Mouse (Mus musculus) liver, embryonic 11.5 days (tissue): ENCODE data around the gene Pip5k1c. TPM values are rescaled to one million over a fixed set of nuclear protein-coding genes. Genes with fewer than 3 reads are reported as not detected.

Experiments used
- ATAC-seq: fragments of 200-750 bp; cut with Nextera tagmentation; replicated peaks from 2 replicates; pipeline ENCODE4 v1.8.0; 2017; ENCODE audit warnings: moderate number of reproducible peaks, mild to moderate bottlenecking, moderate TSS enrichment, moderate library complexity; ENCODE audit not compliant: low FRiP score
- DNase-seq: peaks from one replicate; pipeline ENCODE4 v3.0.0-alpha.2; 2017; ENCODE audit warnings: low spot score
- H3K27ac ChIP-seq: fragments of 300-500 bp; sonication (generic); 2 replicates; pipeline ENCODE4 v1.5.1; 2014; ENCODE audit warnings: mild to moderate bottlenecking, low read depth, low read length, control low read depth
- H3K27me3 ChIP-seq: fragments of 300-500 bp; sonication (generic); replicated peaks from 2 replicates; pipeline ENCODE4 v1.6.1; 2014; ENCODE audit warnings: low read length, mixed read lengths; ENCODE audit not compliant: control insufficient read depth, insufficient read depth
- H3K36me3 ChIP-seq: fragments of 300-500 bp; sonication (generic); 2 replicates; pipeline ENCODE4 v1.6.1; 2014; ENCODE audit warnings: mild to moderate bottlenecking, low read length, moderate library complexity, mixed read lengths; ENCODE audit not compliant: control insufficient read depth, insufficient read depth
- H3K4me1 ChIP-seq: fragments of 300-500 bp; sonication (generic); replicated peaks from 2 replicates; pipeline ENCODE4 v1.6.1; 2014; ENCODE audit warnings: low read length, mixed read lengths; ENCODE audit not compliant: control insufficient read depth, insufficient read depth
- H3K4me2 ChIP-seq: fragments of 300-500 bp; sonication (generic); 2 replicates; pipeline ENCODE4 v1.6.1; 2014; ENCODE audit warnings: mild to moderate bottlenecking, control low read depth, moderate library complexity
- H3K4me3 ChIP-seq: fragments of 300-500 bp; sonication (generic); 2 replicates; pipeline ENCODE4 v1.5.1; 2014; ENCODE audit warnings: low read depth, low read length, control low read depth
- H3K9ac ChIP-seq: fragments of 300-500 bp; sonication (generic); 2 replicates; pipeline ENCODE4 v1.6.1; 2014; ENCODE audit warnings: low read depth, low read length, control low read depth
- H3K9me3 ChIP-seq: fragments of 300-500 bp; sonication (generic); 2 replicates; pipeline ENCODE4 v1.6.1; 2016; ENCODE audit warnings: low read length, inconsistent platforms, mixed read lengths; ENCODE audit not compliant: control insufficient read depth
- WGBS: fragments of 180-500 bp; shearing (Covaris S2); extraction: QIAGEN DNeasy Blood & Tissue Kit; methylation state at CpG from one replicate; pipeline ENCODE4 v1.1.7; 2014; 5-methylcytosine and 5-hydroxymethylcytosine counted together
- polyA plus RNA-seq: library from polyadenylated mRNA; unstranded; fragments of >200 nt; fragmentation: Nextera tagmentation; extraction: Ambion mirVana; gene quantifications from 2 replicates; pipeline ENCODE4 v1.2.1, GENCODE M21; 2014

Gene Pip5k1c
- polyA plus RNA-seq, 1 experiment from 2014 or later: 40.0 TPM

DNA sequence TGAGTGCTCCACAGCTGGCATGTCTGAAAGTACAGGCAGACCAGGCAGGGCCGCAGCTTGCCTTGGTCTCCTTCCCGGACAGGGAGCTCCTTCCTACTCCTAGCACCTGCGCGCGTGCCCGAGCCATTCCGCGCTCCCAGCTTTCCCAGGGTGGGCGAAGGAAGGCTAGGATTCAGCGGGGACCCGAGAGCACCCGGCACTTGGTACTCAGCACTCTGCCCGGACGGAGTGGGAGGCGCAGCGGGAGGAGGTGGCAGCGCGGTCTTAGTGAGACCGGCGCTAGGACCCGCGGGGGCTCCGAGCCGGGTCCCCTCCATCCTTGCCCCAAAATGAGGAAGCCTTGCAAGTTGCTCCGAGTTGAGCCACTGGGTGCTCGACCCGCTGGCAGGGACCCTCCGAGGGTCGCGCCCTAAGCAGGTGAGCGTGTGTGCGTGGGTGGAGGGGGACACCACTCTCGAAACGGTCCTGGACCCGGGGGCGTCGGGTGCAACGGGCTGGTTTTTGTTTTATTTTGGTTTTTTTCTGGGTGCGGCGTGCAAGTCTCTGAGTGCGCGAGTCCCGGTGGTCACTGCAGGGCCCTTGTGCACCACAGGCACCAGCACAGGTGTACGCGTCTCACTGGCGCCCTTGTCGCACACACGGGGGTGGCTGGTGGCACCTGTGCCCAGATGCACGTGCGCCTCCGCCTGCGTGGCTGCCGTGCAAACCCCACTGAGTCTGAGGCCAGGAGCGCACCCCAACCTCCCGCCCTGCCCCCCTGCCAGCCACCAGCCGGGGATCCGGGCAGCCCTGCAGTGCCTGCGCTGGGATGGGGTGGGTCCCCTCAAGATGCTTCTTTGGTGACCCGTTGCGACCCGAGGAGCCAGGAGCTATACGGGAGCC lies 35.4 kb upstream of the Pip5k1c start:
- 0 out of 2 replicates have a peak overlapping the region, but pooled peaks have one; percentile 26 for H3K9ac ChIP-seq
- peaks cover 10% of the 10 kb centered on the region for H3K4me1 ChIP-seq
- H3K9me3 ChIP-seq: no peaks in the 10 kb centered on the region
- DNase-seq (no peak), ATAC-seq (no peak)
- H3K36me3 ChIP-seq: peaks cover 4% of the 10 kb centered on the region; the same call in 1 of the 2 replicates
- 3% methylated on average over 62 of the region's 62 CpGs for WGBS
- H3K4me2 ChIP-seq: peak overlapping the region; percentile 63
- peaks cover 74% of the 10 kb centered on the region for H3K27me3 ChIP-seq
- H3K27ac ChIP-seq: no peak overlapping the region
- peak overlapping the region; percentile 43 for H3K4me3 ChIP-seq

DNA sequence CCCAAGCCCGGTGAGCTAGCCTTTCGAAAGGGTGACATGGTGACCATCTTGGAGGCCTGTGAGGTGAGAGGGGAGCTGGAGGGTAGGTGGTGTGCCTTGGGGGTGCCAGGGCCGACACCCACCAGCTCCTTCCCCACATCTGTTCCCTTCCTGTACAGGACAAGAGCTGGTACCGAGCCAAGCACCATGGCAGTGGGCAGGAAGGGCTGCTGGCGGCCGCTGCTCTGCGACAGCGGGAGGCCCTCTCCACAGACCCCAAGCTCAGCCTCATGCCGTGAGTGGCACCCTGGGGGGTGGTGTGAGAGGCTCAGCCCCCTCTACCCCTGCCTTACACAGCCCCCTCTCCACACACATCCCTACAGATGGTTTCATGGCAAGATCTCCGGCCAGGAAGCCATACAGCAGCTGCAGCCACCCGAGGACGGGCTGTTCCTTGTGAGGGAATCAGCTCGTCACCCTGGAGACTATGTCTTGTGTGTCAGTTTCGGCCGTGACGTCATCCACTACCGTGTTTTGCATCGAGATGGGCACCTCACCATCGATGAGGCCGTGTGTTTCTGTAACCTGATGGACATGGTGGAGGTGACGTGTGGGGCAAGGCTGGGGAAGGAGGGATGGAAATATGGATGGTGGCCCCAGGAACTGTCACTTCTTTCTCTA lies 33.4 kb upstream of the Pip5k1c start:
- Histone ChIP-seq H3K36me3 (peaks cover 14% of the 10 kb centered on the region), H3K4me3 (no peak overlapping the region), H3K9me3 (no peaks in the 10 kb centered on the region), H3K4me2 (no peak overlapping the region), H3K27ac (no peak overlapping the region), H3K27me3 (peaks cover 54% of the 10 kb centered on the region), H3K4me1 (peaks cover 10% of the 10 kb centered on the region), H3K9ac (no peak overlapping the region)
- ATAC-seq (no peak), DNase-seq (no peak)
- 43% methylated on average over 21 of the region's 21 CpGs for WGBS

DNA sequence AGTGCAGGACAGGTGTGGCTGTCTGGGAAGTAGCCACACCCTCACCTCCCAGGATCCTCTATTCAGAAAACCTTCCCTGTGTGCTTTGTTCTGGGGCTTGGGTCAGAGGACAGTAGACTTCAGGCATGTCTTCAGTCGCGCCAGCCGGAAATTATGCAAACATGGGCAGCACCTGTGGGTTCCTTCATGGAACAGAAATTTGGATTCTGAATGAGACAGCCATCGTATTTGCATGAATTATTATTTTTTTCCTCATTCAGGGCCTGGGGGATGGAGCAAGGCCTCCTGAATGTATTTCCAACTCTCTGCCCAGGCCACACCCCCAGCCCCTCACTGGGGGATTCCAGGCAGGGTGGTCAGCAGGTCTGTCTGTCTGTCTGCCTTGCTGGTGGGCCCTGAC lies 31.7 kb upstream of the Pip5k1c start:
- peaks cover 23% of the 10 kb centered on the region for H3K36me3 ChIP-seq
- H3K4me2 ChIP-seq: no peak overlapping the region
- ATAC-seq: no peak
- H3K9ac ChIP-seq: no peak overlapping the region
- no peak for DNase-seq
- WGBS: 84% methylated on average over 4 of the region's 4 CpGs
- H3K27ac ChIP-seq: no peak overlapping the region
- no peaks in the 10 kb centered on the region for H3K9me3 ChIP-seq
- no peak overlapping the region for H3K4me3 ChIP-seq
- H3K27me3 ChIP-seq: peaks cover 45% of the 10 kb centered on the region
- H3K4me1 ChIP-seq: peaks cover 14% of the 10 kb centered on the region

DNA sequence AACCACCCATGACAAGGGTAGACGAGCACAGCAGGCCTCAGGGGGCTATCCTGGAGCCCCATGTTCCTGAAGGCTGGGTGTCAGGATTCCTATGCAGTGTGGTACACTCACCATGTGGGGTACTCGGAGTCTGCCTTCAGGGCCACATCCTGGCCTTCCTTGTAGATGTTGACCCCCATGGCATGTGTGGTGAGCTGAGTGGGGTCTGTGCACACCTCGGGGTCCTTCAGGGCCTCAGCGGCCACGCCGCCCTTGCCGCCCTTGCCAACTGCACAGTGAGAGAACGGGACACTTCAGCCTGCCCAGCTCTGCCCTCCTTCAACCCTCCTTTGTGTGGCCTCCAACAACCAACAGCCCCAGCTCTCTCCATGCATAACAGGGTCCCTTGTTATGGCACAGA lies 27.2 kb upstream of the Pip5k1c start:
- DNase-seq (no peak), ATAC-seq (no peak)
- 93% methylated on average over 8 of the region's 8 CpGs for WGBS
- H3K4me1 ChIP-seq: peaks cover 9% of the 10 kb centered on the region
- H3K4me2 ChIP-seq: peak overlapping the region; percentile 82
- no peak overlapping the region for H3K27ac ChIP-seq
- no peaks in the 10 kb centered on the region for H3K9me3 ChIP-seq
- peaks cover under 1% of the 10 kb centered on the region; the same call in 1 of the 2 replicates for H3K27me3 ChIP-seq
- peak overlapping the region; percentile 80; the same call in 1 of the 2 replicates for H3K9ac ChIP-seq
- H3K4me3 ChIP-seq: peak overlapping the region; percentile 69
- H3K36me3 ChIP-seq: peaks cover 27% of the 10 kb centered on the region

DNA sequence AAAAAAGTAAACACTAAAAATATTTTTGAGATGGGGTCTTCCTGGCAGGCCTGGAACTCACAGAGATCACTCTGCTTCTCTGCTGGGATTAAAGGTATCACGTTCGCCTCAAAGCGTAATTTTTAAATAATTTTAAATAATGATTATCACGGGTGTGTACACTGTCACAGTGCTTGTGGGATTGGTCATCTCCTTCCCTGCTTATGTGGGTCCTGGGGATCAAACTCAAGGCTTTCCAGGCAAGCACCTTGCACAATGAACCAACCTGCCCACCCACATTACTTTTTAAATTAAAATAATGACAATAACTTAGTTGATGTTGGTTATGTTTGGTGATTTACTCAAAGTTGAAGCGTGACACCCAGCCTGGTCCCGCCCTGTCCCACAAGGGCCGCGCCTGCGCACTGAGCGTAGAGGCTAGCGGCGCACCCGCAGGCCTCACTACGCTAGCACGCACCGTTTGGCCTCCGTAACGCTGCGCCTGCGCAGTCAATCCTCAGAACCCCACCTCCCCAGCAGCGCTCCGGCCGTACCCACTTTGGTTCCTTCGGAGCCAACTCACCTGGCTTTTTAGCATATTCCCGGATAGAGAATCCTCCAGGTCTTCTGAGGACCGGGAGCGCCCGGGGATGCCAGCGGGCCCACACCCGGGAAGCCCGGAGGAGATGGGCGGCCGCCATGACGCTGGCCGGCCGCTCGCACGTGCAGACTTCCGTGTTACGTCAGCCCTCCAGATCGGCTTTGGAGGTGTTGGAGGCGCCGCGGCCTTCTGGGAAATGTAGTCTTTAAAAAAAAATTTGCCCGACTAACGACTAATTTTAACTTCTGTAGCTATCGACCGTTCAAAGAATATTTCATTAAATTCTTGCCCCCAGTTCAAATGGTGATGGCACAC lies 26.3 kb upstream of the Pip5k1c start, which contains the start of the genes Mrpl54 and Apba3:
Gene Mrpl54 (minus strand): TSS at position 724 of the 895 bp plus-strand sequence.
Gene Apba3 (plus strand): TSS at position 750 of the 895 bp plus-strand sequence.
- Histone ChIP-seq H3K27ac (peak within 1 kb of the TSS; percentile 72), H3K4me1 (peaks cover 9% of the 10 kb centered on the region), H3K27me3 (no peaks in the 10 kb centered on the region), H3K4me2 (peak within 1 kb of the TSS; percentile 82), H3K36me3 (peaks cover 32% of the 10 kb centered on the region), H3K9me3 (no peaks in the 10 kb centered on the region), H3K9ac (peak within 1 kb of the TSS; percentile 80), H3K4me3 (peak within 1 kb of the TSS; percentile 86)
- DNase-seq (peak; percentile 95), ATAC-seq (peak; percentile 92)
- WGBS: under 1% methylated on average over 48 of the region's 48 CpGs

DNA sequence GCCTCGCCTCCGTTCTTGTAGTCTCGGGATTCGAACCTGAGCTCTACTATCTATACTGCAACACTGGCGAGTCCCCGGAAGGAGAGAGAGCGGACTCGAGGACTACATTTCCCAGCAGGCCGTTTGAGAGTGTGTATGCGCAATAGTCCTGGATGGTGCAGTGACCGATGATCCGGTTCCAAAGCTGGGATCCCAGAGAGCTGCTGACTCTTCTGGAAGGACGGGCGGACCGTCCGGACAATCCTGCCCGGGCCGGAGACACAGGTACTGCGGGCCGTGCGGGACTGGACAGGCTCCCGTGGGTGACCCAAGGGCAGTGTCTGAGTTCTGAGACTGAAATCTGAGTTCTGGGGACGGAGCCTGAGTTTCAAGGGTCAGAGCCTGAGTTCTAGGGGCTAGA lies 24.7 kb upstream of the Pip5k1c start:
- Histone ChIP-seq H3K4me3 (peak overlapping the region; percentile 86), H3K27ac (0 out of 2 replicates have a peak overlapping the region, but pooled peaks have one; percentile 1), H3K36me3 (peaks cover 41% of the 10 kb centered on the region), H3K27me3 (no peaks in the 10 kb centered on the region), H3K4me2 (peak overlapping the region; percentile 82), H3K9me3 (no peaks in the 10 kb centered on the region), H3K4me1 (peaks cover 9% of the 10 kb centered on the region), H3K9ac (peak overlapping the region; percentile 71)
- WGBS: 3% methylated on average over 23 of the region's 23 CpGs
- DNase-seq: peak; percentile 77
- ATAC-seq: peak; percentile 74

DNA sequence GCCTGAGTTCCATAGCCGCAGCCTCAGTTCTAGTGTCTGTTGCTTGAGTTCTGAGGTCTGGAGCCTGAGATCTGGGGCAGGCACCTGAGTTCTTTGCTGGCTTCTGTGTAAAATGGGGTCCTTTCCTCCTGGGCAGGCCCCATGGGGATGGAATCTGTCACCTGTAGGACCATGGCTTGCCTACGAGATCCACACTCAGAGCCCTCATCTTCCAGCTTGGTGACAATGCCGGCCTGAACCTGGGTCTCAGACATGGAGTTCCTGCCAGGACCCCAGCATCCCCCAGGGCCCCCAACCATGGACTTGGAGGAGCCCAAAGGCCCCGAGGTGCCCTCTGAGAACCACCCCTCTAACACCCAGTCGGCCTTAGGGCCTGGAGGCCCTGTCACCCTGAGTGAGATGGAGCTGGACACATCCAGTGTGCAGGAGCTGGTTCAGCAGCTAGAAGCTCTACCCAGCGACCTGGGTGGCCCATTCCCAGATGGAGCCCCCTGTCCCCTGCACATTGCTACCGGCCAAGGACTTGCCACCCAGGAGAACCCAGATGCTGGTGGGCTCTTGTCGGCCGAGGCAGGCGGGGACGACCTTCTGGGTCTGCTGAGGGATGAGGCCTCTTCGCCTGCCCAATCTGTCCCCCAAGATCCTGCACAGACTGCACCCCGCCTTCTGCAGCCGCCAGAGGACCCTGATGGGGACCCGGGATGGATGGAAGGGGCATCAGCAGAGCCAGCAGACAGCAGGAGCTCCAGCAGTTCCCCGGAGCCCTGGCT lies 23.9 kb upstream of the Pip5k1c start:
- Histone ChIP-seq H3K4me3 (peak overlapping the region; percentile 86), H3K27ac (0 out of 2 replicates have a peak overlapping the region, but pooled peaks have one; percentile 1), H3K9me3 (no peaks in the 10 kb centered on the region), H3K36me3 (peaks cover 40% of the 10 kb centered on the region), H3K27me3 (no peaks in the 10 kb centered on the region), H3K4me1 (peaks cover 9% of the 10 kb centered on the region), H3K4me2 (peak overlapping the region; percentile 82), H3K9ac (peak overlapping the region; percentile 71)
- WGBS: 79% methylated on average over 16 of the region's 16 CpGs
- no peak for ATAC-seq
- DNase-seq: no peak
